Mouse (Mus musculus): ENCODE results near the gene Nono.

DNA sequence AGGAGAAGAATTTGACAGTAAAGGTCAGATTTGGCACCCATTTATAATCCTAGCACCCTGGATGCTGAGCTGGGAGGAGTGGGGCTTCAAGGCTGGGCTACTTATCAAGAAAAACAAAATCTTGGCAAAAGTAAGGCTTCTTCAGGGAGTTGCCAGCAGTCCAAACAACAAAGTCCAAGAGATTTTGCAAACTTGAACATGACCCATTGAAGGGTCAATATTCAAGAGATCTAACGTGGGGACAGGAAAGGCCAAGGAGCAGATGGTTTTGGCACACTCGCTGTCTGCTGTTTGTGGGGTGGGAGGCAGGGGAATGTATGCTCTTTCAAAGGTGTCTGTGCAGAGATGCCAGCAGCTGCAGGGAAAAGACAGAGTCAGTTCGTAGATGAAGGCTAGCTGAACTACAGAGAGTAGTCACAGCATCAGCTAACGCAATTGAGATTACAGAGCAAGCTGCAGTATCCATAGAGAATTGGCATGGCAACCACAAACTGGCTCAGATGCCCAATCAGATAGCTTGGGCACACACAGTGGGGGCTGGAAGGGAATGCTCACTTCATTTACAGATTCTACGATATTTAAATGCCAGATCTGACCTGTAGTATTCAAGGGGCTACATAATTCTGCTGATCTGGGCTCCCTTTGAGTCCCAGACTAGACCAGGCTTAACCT, 40.1 kb upstream of the Nono start:
- TF ChIP-seq CTCF (IDR thresholded peaks at IDR 0.05; ENCODE audit: extremely low read depth, insufficient read depth, insufficient read length, insufficient replicate concordance) (no peak), POLR2A (IDR thresholded peaks at IDR 0.05; ENCODE audit: low read depth, low read length) (no peak)
